Mouse (Mus musculus) gastrocnemius, postnatal 36 days (tissue): ENCODE results near the gene Mep1a. TPM values are rescaled to one million over a fixed set of nuclear protein-coding genes. Genes with fewer than 3 reads are reported as not detected.

Experiments
- DNase-seq, 2 experiments: peaks; one replicate each; pipeline ENCODE4 v3.0.0; 2022
- intact Hi-C: fragments of 180-260 bp; cut with DNase I; formaldehyde crosslinking; loops from one replicate; pipeline ENCODE4 v1.15.1; 2025
- total RNA-seq, 2 experiments: library from RNA; stranded (reverse); gene quantifications; 2 replicates each; pipeline ENCODE4 v1.2.3; 2021

The Mep1a gene
- total RNA-seq, 2 experiments from 2014 or later: not detected

DNA sequence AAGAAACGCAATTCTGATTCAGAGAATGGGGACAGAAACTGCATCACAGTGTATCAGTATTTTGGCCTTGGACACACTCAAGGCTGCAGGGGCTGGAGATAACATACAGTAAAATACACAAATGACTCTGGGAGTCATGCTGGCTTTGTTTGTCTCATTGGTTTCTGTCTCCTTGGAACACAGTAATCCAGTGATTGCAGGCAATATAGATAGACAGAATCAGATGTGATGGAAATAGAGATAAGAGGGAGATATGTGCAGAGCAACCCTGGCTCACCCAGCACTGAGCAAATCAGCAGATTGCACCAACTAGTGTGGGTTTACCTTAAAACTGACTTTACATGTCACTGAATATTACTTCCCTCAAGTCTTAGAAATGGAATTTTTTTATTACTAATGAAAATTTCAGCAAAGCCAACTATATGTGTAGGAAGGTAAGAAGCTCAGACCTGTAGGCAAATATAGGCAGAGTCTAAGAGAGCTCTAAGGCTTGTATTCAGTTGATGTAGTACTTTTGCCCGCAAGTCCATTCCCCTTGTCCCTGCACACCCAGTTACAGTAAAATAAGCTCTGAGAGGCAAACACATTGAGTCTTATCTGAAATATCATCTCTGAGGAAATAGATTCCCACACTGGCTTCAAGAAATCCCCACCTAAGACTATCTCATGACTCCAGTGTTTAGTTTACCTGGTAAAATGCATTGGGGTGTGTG is 14.0 kb downstream of the Mep1a start:
- DNase-seq: no peak
- intact Hi-C loops: no loop called here

DNA sequence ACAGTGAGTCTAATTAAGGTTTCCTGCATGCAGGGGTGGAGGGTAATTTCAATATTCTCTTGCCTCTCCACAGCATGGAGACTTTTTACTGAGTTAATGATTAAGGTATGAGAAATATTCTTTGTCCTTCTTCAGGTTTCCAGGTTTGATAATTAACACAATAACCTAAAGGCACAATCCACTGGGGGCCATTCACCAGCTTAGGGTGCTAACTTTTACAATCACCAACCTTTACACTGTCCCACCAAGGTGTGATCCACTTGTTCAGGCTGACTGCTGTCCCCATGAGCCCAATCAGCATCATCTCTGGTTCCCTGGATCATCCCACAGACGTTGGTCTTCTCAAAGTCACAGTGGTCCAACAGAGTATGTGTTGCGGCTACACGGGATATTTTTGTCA is 16.6 kb downstream of the Mep1a start:
- intact Hi-C loops: no loop called here
- DNase-seq: no peak

DNA sequence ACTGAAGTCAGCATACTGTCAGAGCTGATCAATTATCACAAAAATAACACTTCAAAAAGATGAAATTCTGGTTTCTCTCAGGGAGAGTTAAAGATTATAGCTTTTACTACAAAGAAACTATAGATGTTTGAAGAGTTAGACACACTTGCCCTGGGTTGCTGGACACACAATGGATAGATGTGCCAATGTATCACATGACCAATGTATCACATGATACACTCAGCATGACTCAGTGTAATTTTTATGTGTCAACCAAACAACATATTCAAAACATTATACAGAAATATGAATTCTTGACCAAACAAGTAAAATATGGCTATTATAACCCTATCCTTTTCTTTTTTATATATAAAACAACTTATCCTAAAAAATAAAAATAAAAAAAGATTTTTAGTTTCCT is 25.0 kb downstream of the Mep1a start:
- DNase-seq: no peak
- intact Hi-C loops: no loop called here

DNA sequence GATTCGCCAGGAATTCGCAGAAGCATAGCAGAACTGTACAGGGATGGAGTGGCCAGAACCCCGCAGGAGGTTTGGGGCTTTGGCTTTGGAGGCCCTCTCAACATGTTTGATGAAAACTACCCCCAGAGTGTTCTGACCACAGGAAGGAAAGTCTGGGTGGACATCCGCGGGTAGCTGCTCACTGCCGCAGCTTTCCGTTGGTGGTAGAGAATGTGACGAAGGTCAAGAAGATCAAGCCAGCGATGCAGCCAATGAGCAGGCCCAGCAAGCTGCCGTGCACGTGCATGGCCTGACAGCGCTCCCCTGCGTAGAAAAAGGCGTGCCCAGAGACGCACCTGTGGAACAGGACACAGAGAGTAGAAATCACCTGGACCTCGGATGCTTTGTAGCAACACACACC is 27.8 kb downstream of the Mep1a start:
- intact Hi-C loops: no loop called here
- no peak for DNase-seq

DNA sequence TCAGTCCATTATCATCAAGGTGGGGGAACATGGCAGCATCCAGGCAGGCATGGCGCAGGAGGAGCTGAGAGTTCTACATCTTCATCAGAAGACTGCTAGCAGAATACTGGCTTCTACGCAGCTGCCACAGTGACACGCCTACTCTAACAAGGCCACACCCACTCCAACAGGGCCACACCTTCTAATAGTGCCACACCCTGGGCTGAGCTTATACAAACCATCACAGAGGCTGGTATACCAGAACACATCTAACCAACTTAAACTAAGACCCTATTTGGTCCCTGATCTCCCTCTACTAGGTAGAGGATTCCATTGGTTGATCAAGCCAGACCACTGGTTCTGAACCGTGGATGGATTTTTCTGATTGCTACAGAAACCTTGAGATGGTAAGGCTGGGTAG is 30.1 kb downstream of the Mep1a start:
- intact Hi-C loops: no loop called here

DNA sequence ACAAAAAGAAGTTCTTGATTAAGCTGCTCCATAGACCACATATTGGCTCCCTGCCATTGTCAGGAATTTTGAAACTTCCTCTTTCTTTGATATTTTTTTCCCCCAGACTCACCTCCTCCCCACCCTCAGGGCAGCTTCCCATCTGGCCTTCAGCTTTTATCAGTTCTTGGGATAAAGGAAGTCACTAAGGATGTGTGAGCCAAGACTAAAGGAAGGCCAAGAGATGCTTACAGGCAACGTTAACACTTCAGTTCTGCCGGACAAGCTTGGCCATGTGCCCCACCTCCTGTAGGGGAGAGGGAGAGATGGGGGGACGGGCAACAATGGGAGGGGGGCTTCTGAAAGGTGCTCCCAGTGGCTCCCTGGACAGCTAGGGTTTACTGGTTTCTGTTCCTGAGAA is 32.6 kb downstream of the Mep1a start:
- no peak for DNase-seq

More for the DNA sequence above, 30.1 kb downstream of the Mep1a start:
- DNase-seq: no peak

DNA sequence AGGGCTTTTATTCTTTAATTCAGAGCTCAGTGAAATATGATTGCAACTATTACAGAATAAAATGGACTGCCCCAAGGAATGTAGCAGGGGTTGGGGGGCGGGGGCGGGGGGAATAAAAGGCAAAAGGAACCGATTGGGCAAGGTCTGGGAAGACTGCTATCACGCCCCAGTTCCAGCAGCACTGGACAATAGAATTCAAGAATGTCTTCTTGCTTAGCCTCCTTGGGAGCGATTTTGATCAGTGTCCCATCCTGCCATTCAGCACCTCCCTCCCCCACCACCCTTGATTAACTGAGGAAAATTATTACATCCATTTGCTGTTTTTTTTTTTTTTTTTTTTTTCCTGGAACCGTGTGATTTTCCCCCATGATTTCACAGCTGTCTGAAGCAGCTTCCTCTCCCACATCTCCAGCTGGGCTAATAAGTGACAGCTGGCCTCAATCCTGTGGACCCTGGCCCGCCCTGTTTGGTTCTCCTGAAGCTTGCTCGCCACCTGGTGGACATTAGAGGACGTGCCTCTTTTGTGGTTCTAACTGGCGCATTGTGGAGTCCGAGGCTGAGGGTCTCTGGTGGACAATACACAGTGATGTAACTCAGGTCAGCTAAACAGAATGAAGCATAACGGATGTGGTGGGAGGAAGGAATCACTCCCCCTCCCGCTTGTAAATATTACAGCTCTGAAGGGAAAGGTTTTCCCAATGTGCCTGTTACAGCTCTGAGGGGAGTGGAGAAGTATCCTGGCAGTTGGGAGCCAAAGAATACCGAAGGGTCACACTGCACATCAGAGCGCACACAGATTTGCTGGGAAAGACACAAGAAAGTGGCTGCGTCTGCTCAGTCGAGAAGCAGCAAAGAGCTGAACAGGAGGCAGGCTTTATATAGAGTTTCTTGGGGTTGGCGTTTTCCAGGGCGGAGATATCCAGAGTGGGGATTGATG is 42.1 kb downstream of the Mep1a start:
- peak; percentile 52 to 59 for DNase-seq
- intact Hi-C loops: loop anchor here (1.0 kb wide), 1 partner anchor 195 kb away; no protein-coding TSS in a partner anchor

More for the DNA sequence above, 32.6 kb downstream of the Mep1a start:
- intact Hi-C loops: no loop called here

DNA sequence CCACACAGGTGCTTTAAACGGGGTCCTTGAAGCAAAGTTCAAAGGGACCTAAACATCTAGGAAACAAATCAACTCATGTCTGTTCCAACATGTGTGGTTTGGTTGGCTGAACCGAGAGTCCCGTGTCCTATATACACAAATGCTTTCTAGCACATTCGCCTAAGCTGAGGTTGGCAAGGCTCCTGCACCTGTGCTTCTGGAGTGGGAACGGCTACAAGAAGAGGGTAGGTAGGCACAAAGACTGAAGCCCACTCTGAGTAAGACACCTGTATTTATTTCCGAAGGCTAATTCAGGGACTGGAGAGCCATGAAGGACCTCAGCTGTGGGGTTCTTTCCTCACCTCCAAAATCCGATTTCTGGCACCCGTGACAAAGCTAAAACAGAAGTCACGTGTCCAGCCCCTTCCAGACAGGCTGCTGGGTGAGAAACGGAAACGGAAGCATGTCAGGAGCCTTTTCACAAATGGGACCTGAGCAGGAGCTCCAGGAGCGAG is 42.8 kb downstream of the Mep1a start:
- intact Hi-C loops: loop anchor here (1.0 to 5.0 kb wide), 2 partner anchors 132 to 194 kb away; no protein-coding TSS in a partner anchor
- no peak for DNase-seq

DNA sequence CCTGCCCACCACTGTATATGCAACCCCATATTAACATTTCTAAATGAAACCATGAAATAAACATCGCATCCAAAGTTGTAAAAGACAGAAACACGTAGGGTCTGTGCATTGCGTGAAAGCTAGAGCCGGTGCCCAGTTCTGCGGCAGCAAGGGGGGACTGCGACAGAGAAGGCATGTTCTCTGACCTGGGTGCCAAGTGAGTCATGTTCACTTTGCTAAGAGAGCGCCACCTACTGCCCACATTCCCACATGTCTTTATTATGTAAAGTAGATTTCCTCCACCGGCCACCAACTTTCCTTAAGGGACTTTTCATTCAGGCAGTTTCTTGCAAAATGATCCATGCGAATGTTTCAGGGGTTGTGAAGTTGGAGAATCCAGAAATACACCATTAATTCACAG is 44.0 kb downstream of the Mep1a start:
- peak; percentile 53 to 70 for DNase-seq
- intact Hi-C loops: loop anchor here (5.0 kb wide), 1 partner anchor 131 kb away; no protein-coding TSS in a partner anchor

DNA sequence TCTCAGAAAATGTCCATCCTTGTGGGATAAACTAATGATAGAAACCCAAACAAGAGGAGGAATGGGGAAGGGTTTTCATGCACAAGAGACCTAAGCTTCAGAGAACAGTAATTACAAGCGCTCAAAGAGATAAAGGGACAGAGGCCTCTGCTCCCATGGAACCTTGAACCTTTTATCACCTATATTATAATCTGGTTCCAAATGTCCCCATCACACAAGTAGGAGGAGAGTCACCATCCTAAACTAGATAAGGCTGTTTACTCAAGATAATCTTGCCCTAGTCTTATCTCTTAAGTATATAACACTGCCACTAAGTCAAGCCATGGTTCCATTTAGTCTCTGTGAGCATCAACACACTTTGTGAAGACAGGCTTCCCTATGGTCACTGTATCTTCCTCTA is 51.4 kb downstream of the Mep1a start:
- intact Hi-C loops: no loop called here
- no peak for DNase-seq

DNA sequence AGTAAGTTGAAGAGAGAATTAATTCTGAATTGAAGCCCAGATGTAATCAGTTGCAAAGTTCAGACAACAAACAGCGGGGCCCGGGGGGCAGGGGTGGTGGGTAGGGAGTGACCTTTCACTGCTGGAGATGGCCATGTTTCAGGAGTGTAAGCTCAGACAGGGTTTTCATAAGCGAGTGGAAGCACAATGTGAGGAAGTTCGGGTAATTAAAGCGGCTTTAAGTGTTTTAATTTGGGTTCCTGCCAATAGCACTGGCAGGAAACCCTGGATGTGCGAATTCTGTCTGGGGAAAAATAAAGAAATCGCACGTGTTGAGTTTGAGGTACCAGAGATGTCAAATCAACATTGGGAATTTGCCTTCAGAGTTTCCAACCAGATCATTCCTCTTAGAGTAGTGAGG is 68.1 kb downstream of the Mep1a start:
- no peak for DNase-seq
- intact Hi-C loops: no loop called here

DNA sequence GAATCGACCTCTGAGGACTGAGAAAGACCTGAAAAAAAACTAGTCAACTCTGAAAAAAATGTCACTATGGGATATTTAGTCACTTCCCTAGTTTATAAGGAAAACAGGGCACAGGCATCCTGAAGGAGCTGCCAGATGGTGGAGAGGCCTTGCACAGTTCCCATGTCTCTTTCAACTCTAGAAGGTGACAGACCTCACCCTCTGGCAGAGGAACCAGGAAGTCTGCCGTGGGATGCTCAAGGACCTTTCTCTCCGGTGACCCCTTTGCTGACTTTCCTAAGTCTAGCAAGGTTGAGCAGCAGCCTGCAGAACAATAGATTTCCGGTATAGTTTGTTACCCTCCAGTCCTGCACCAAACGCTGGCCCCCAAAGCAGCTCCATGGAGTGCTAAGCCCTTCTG is 70.9 kb downstream of the Mep1a start:
- intact Hi-C loops: no loop called here
- DNase-seq: no peak

Other genes starting within 250 kb of the Mep1a start
- not detected for gene Adgrf1, start 232.5 kb downstream of the Mep1a start, total RNA-seq
- gene Adgrf5, start 142.4 kb downstream of the Mep1a start, total RNA-seq: 10 to 100 TPM; 74.0 to 89.6 TPM
- not detected for gene Ankrd66, start 40.8 kb upstream of the Mep1a start, total RNA-seq
- 10 to 100 TPM; 13.8 to 15.9 TPM for gene Pla2g7, start 65.3 kb upstream of the Mep1a start, total RNA-seq
- gene Tdrd6, start 127.5 kb upstream of the Mep1a start, total RNA-seq: not detected
- gene Slc25a27, start 164.4 kb upstream of the Mep1a start, total RNA-seq: 1 to 10 TPM; 4.8 to 5.6 TPM
- gene Cyp39a1, start 164.6 kb upstream of the Mep1a start, total RNA-seq: 1 to 10 TPM; 2.6 to 2.9 TPM